Mouse (Mus musculus) inflammation-experienced regulatory T-cells (primary cell): ENCODE results near the gene Amn. TPM values are rescaled to one million over a fixed set of nuclear protein-coding genes. Genes with fewer than 3 reads are reported as not detected.

ENCODE experiments used
- polyA plus RNA-seq, 2 experiments: library from polyadenylated mRNA; unstranded; fragments of 100-300 nt; shearing (Covaris generic); gene quantifications; one replicate each; pipeline ENCODE4 v1.2.1; 2017

Gene Amn
- not detected for polyA plus RNA-seq

GRCm38 (mm10) chr12:111270629-111271277 is at the start of gene Amn:
TSS of gene Amn (plus strand) at chr12:111271095.

Other genes with a start within 250 kb of the Amn start
- 10 to 100 TPM; 40.0 to 56.7 TPM for gene Rcor1, start 231.7 kb upstream of the Amn start, polyA plus RNA-seq
- gene Traf3, start 104.7 kb upstream of the Amn start, polyA plus RNA-seq, result 10 to 100 TPM; 31.8 to 37.5 TPM
- 1 to 10 TPM in 1 of 2 experiments, under 1 TPM in 1; 0.71 to 1.4 TPM for gene 4930595D18Rik, start 86.6 kb upstream of the Amn start, polyA plus RNA-seq
- gene Cdc42bpb, start 106.6 kb downstream of the Amn start, polyA plus RNA-seq, result 1 to 10 TPM in 1 of 2 experiments, under 1 TPM in 1; 0.80 to 1.4 TPM
- gene Lbhd2, start 135.7 kb downstream of the Amn start, polyA plus RNA-seq, result not detected
- gene Exoc3l4, start 145.9 kb downstream of the Amn start, polyA plus RNA-seq, result not detected
- gene Tnfaip2, start 171.4 kb downstream of the Amn start, polyA plus RNA-seq, result 1 to 10 TPM in 1 of 2 experiments, not detected in 1; 2.9 TPM
- gene Gm266, start 214.7 kb downstream of the Amn start, polyA plus RNA-seq, result not detected